Mouse (Mus musculus) midbrain, postnatal 0 days (tissue): Measurements from ENCODE around the gene Nsun2. TPM values are rescaled to one million over a fixed set of nuclear protein-coding genes. Genes with fewer than 3 reads are reported as not detected.

Experiments
- ATAC-seq: fragments of 200-750 bp; cut with Nextera tagmentation; 2 replicates; pipeline ENCODE4 v1.8.0; 2017; ENCODE audit warnings: moderate number of reproducible peaks, mild to moderate bottlenecking, moderate TSS enrichment, moderate library complexity; ENCODE audit not compliant: low FRiP score
- DNase-seq: peaks from one replicate; pipeline ENCODE4 v3.0.0-alpha.2; 2015; ENCODE audit warnings: low spot score
- H3K27ac ChIP-seq: fragments of 300-500 bp; sonication (generic); 2 replicates; pipeline ENCODE4 v1.5.1; 2014; ENCODE audit warnings: low read depth, mild to moderate bottlenecking, low read length, mixed read lengths
- H3K27me3 ChIP-seq: fragments of 300-500 bp; sonication (generic); 2 replicates; pipeline ENCODE4 v1.6.1; 2014; ENCODE audit warnings: low read length, control low read depth, mixed read lengths; ENCODE audit not compliant: insufficient read depth
- H3K36me3 ChIP-seq: fragments of 300-500 bp; sonication (generic); 2 replicates; pipeline ENCODE4 v1.6.1; 2014; ENCODE audit warnings: low read length, control low read depth, mixed read lengths; ENCODE audit not compliant: insufficient read depth
- H3K4me1 ChIP-seq: fragments of 300-500 bp; sonication (generic); 2 replicates; pipeline ENCODE4 v1.6.1; 2014; ENCODE audit warnings: mild to moderate bottlenecking, control low read depth, antibody characterized with exemption, low read length, mixed read lengths; ENCODE audit not compliant: insufficient read depth
- H3K4me2 ChIP-seq: fragments of 300-500 bp; sonication (generic); 2 replicates; pipeline ENCODE4 v1.6.1; 2014; ENCODE audit warnings: low read depth, mild to moderate bottlenecking, low read length, mixed read lengths; ENCODE audit not compliant: poor library complexity, severe bottlenecking
- H3K4me3 ChIP-seq: fragments of 300-500 bp; sonication (generic); 2 replicates; pipeline ENCODE4 v1.5.1; 2014; ENCODE audit warnings: low read depth, mild to moderate bottlenecking, low read length, moderate library complexity
- H3K9ac ChIP-seq: fragments of 300-500 bp; sonication (generic); replicated peaks from 2 replicates; pipeline ENCODE4 v1.6.1; 2014; ENCODE audit warnings: mild to moderate bottlenecking, low read length, moderate library complexity, mixed read lengths; ENCODE audit not compliant: poor library complexity, severe bottlenecking
- H3K9me3 ChIP-seq: fragments of 300-500 bp; sonication (generic); 2 replicates; pipeline ENCODE4 v1.6.1; 2016; ENCODE audit warnings: low read length, control low read depth
- CTCF ChIP-seq: IDR thresholded peaks from 2 replicates; pipeline ENCODE4 v1.5.1; 2016; ENCODE audit warnings: antibody characterized with exemption, mild to moderate bottlenecking
- WGBS: fragments of 180-500 bp; shearing (Covaris S2); extraction: QIAGEN DNeasy Blood & Tissue Kit; methylation state at CpG from one replicate; pipeline ENCODE4 v1.1.7; 2014; 5-methylcytosine and 5-hydroxymethylcytosine counted together
- polyA plus RNA-seq: library from polyadenylated mRNA; unstranded; fragments of >200 nt; fragmentation: Nextera tagmentation; extraction: Ambion mirVana; gene quantifications from 2 replicates; pipeline ENCODE4 v1.2.1, GENCODE M21; 2015
- total RNA-seq: library from RNA; depleted of rRNA; stranded (reverse); fragments of >200 nt; gene quantifications from 2 replicates; pipeline ENCODE4 v1.2.3, GENCODE M21; 2014

The Nsun2 gene
- total and polyA plus RNA-seq, 2 experiments from 2014 or later, result 60.2 to 60.3 TPM

- no peak overlapping the region for H3K4me2 ChIP-seq
- TF ChIP-seq CTCF, result no peak
- H3K27me3 ChIP-seq, result no peaks in the 10 kb centered on the region
- 92% methylated on average over 6 of the region's 6 CpGs for WGBS
- DNase-seq (no peak), ATAC-seq (no peak)
- H3K36me3 ChIP-seq, result peaks cover 52% of the 10 kb centered on the region
- H3K9me3 ChIP-seq, result no peaks in the 10 kb centered on the region
- H3K9ac ChIP-seq, result no peak overlapping the region
- H3K4me1 ChIP-seq, result no peaks in the 10 kb centered on the region
- no peak overlapping the region for H3K4me3 ChIP-seq
- H3K27ac ChIP-seq, result no peak overlapping the region
These were observed 104.6 kb downstream of the Nsun2 start for GRCm38 (mm10) chr13:69638108-69638626.

GRCm38 (mm10) chr13:69639251-69639650, 105.7 kb downstream of the Nsun2 start:
- no peaks in the 10 kb centered on the region for H3K27me3 ChIP-seq
- H3K4me3 ChIP-seq, result no peak overlapping the region
- no peaks in the 10 kb centered on the region for H3K9me3 ChIP-seq
- no peak for DNase-seq
- no peak for TF ChIP-seq CTCF
- no peak overlapping the region for H3K27ac ChIP-seq
- 89% methylated on average over 5 of the region's 5 CpGs for whole genome bisulfite sequencing
- H3K4me2 ChIP-seq, result no peak overlapping the region
- no peak overlapping the region for H3K9ac ChIP-seq
- peaks cover 41% of the 10 kb centered on the region for H3K36me3 ChIP-seq
- ATAC-seq, result no peak
- no peaks in the 10 kb centered on the region for H3K4me1 ChIP-seq

GRCm38 (mm10) chr13:69640126-69640525, 106.6 kb downstream of the Nsun2 start:
- no peak overlapping the region for H3K9ac ChIP-seq
- peaks cover 32% of the 10 kb centered on the region for H3K36me3 ChIP-seq
- H3K4me2 ChIP-seq, result no peak overlapping the region
- no peak for TF ChIP-seq CTCF
- 97% methylated on average over 4 of the region's 4 CpGs for WGBS
- no peaks in the 10 kb centered on the region for H3K27me3 ChIP-seq
- H3K4me3 ChIP-seq, result no peak overlapping the region
- H3K27ac ChIP-seq, result no peak overlapping the region
- H3K4me1 ChIP-seq, result no peaks in the 10 kb centered on the region
- H3K9me3 ChIP-seq, result no peaks in the 10 kb centered on the region
- DNase-seq (no peak), ATAC-seq (no peak)

GRCm38 (mm10) chr13:69640541-69640940, 107.0 kb downstream of the Nsun2 start:
- Histone ChIP-seq H3K4me1 (no peaks in the 10 kb centered on the region), H3K9ac (no peak overlapping the region), H3K27ac (no peak overlapping the region), H3K9me3 (no peaks in the 10 kb centered on the region), H3K27me3 (no peaks in the 10 kb centered on the region), H3K4me2 (no peak overlapping the region), H3K4me3 (no peak overlapping the region), H3K36me3 (peaks cover 28% of the 10 kb centered on the region)
- 79% methylated on average over 4 of the region's 4 CpGs for WGBS
- no peak for DNase-seq
- no peak for ATAC-seq
- no peak for TF ChIP-seq CTCF

GRCm38 (mm10) chr13:69641017-69641416, 107.5 kb downstream of the Nsun2 start:
- Histone ChIP-seq H3K4me1 (no peaks in the 10 kb centered on the region), H3K9me3 (no peaks in the 10 kb centered on the region), H3K9ac (no peak overlapping the region), H3K36me3 (peaks cover 25% of the 10 kb centered on the region), H3K27me3 (no peaks in the 10 kb centered on the region), H3K4me2 (no peak overlapping the region), H3K27ac (no peak overlapping the region), H3K4me3 (no peak overlapping the region)
- TF ChIP-seq CTCF, result no peak
- DNase-seq (no peak), ATAC-seq (no peak)
- 91% methylated on average over 3 of the region's 3 CpGs for WGBS

- 77% methylated on average over 5 of the region's 5 CpGs for WGBS
- H3K4me2 ChIP-seq, result no peak overlapping the region
- no peaks in the 10 kb centered on the region for H3K9me3 ChIP-seq
- DNase-seq (no peak), ATAC-seq (no peak)
- no peak overlapping the region for H3K4me3 ChIP-seq
- H3K36me3 ChIP-seq, result peaks cover 13% of the 10 kb centered on the region
- no peak for TF ChIP-seq CTCF
- no peak overlapping the region for H3K9ac ChIP-seq
- no peak overlapping the region for H3K27ac ChIP-seq
- H3K4me1 ChIP-seq, result no peaks in the 10 kb centered on the region
- H3K27me3 ChIP-seq, result no peaks in the 10 kb centered on the region
These were observed 109.2 kb downstream of the Nsun2 start for GRCm38 (mm10) chr13:69642656-69643216.
